Mouse (Mus musculus) heart, embryonic 10.5 days (tissue): ENCODE measurements at regions not wholly inside any gene's neighbourhood (a gene's known extent, or its start where the extent isn't known, plus 50 kb on each side); places are given as distances from the start of the nearest gene placed in this dataset.

Experiments used
- DNase-seq: peaks from one replicate; pipeline ENCODE4 v3.0.0-alpha.2; 2017; ENCODE audit warnings: low spot score
- H3K27ac ChIP-seq: fragments of 300-500 bp; sonication (generic); 2 replicates; pipeline ENCODE4 v1.5.1; 2016; ENCODE audit warnings: mild to moderate bottlenecking
- H3K27me3 ChIP-seq: fragments of 300-500 bp; sonication (generic); 2 replicates; pipeline ENCODE4 v1.6.1; 2016; ENCODE audit warnings: mild to moderate bottlenecking; ENCODE audit not compliant: poor library complexity, insufficient read depth, severe bottlenecking
- H3K36me3 ChIP-seq: fragments of 300-500 bp; sonication (generic); 2 replicates; pipeline ENCODE4 v1.6.1; 2016; ENCODE audit warnings: mild to moderate bottlenecking, moderate library complexity
- H3K4me1 ChIP-seq: fragments of 300-500 bp; sonication (generic); 2 replicates; pipeline ENCODE4 v1.6.1; 2016; ENCODE audit warnings: mild to moderate bottlenecking
- H3K4me3 ChIP-seq: fragments of 300-500 bp; sonication (generic); 2 replicates; pipeline ENCODE4 v1.5.1; 2016; ENCODE audit warnings: mild to moderate bottlenecking, moderate library complexity
- H3K9me3 ChIP-seq: fragments of 300-500 bp; sonication (generic); 2 replicates; pipeline ENCODE4 v1.6.1; 2016; ENCODE audit warnings: mild to moderate bottlenecking, moderate library complexity
- WGBS: fragments of 180-500 bp; shearing (Covaris S2); methylation state at CpG from one replicate; pipeline ENCODE4 v1.1.7; 2016; 5-methylcytosine and 5-hydroxymethylcytosine counted together

- DNase-seq = no peak
- Histone ChIP-seq H3K27ac (no peak overlapping the region), H3K9me3 (no peaks in the 10 kb centered on the region), H3K4me1 (no peaks in the 10 kb centered on the region), H3K4me3 (no peak overlapping the region), H3K27me3 (no peaks in the 10 kb centered on the region), H3K36me3 (no peaks in the 10 kb centered on the region)
- WGBS = 48% methylated on average over 1 of the region's 1 CpGs
Observed at GRCm38 (mm10) chr1:121249081-121249480, 83.3 kb downstream of the Insig2 start.

- no peak overlapping the region for H3K27ac ChIP-seq
- H3K36me3 ChIP-seq = no peaks in the 10 kb centered on the region
- H3K4me3 ChIP-seq = no peak overlapping the region
- H3K9me3 ChIP-seq = no peaks in the 10 kb centered on the region
- H3K4me1 ChIP-seq = no peaks in the 10 kb centered on the region
- 89% methylated on average over 4 of the region's 4 CpGs for WGBS
- H3K27me3 ChIP-seq = no peaks in the 10 kb centered on the region
- no peak for DNase-seq
Observed at GRCm38 (mm10) chr1:121250686-121251085, 81.7 kb downstream of the Insig2 start.

GRCm38 (mm10) chr1:121252056-121252455, 80.3 kb downstream of the Insig2 start:
- Histone ChIP-seq H3K4me3 (no peak overlapping the region), H3K36me3 (no peaks in the 10 kb centered on the region), H3K27ac (no peak overlapping the region), H3K9me3 (no peaks in the 10 kb centered on the region), H3K4me1 (no peaks in the 10 kb centered on the region), H3K27me3 (no peaks in the 10 kb centered on the region)
- 84% methylated on average over 7 of the region's 7 CpGs for WGBS
- DNase-seq = no peak

- H3K9me3 ChIP-seq = no peaks in the 10 kb centered on the region
- no peaks in the 10 kb centered on the region for H3K36me3 ChIP-seq
- no peaks in the 10 kb centered on the region for H3K4me1 ChIP-seq
- DNase-seq = no peak
- H3K4me3 ChIP-seq = no peak overlapping the region
- WGBS = 79% methylated on average over 9 of the region's 9 CpGs
- H3K27me3 ChIP-seq = no peaks in the 10 kb centered on the region
- no peak overlapping the region for H3K27ac ChIP-seq
Observed at GRCm38 (mm10) chr1:121254196-121254595, 78.2 kb downstream of the Insig2 start.
